Mouse (Mus musculus) thymus, postnatal 14 days (tissue): ENCODE measurements around the gene Loxl1.

Experiments used
- DNase-seq: peaks from one replicate; pipeline ENCODE4 v3.0.0; 2021

Gene Loxl1

GRCm38 (mm10) chr9:58311191-58311910, 1.6 kb downstream of the Loxl1 start:
- DNase-seq = no peak

- no peak for DNase-seq
These were observed 2.8 kb downstream of the Loxl1 start for GRCm38 (mm10) chr9:58310043-58310660.

GRCm38 (mm10) chr9:58308395-58308794, 4.6 kb downstream of the Loxl1 start:
- DNase-seq = no peak

GRCm38 (mm10) chr9:58305686-58306085, 7.3 kb downstream of the Loxl1 start:
- no peak for DNase-seq

GRCm38 (mm10) chr9:58303599-58304271, 9.3 kb downstream of the Loxl1 start:
- no peak for DNase-seq

GRCm38 (mm10) chr9:58303115-58303514, 9.9 kb downstream of the Loxl1 start:
- no peak for DNase-seq

- DNase-seq = no peak
These were observed 13.6 kb downstream of the Loxl1 start for GRCm38 (mm10) chr9:58299356-58299799.

GRCm38 (mm10) chr9:58297961-58298477, 15.0 kb downstream of the Loxl1 start:
- DNase-seq = no peak

GRCm38 (mm10) chr9:58297065-58297464, 15.9 kb downstream of the Loxl1 start:
- no peak for DNase-seq

GRCm38 (mm10) chr9:58295766-58296361, 17.1 kb downstream of the Loxl1 start:
- no peak for DNase-seq

- DNase-seq = no peak
These were observed 17.6 kb downstream of the Loxl1 start for GRCm38 (mm10) chr9:58295345-58295744.

GRCm38 (mm10) chr9:58294527-58294926, 18.5 kb downstream of the Loxl1 start:
- DNase-seq = no peak

- no peak for DNase-seq
These were observed 23.1 kb downstream of the Loxl1 start for GRCm38 (mm10) chr9:58289901-58290300.

GRCm38 (mm10) chr9:58289090-58289489, 23.9 kb downstream of the Loxl1 start:
- DNase-seq = no peak

- DNase-seq = no peak
These were observed 29.6 kb downstream of the Loxl1 start for GRCm38 (mm10) chr9:58283431-58283830.

GRCm38 (mm10) chr9:58281597-58281996, 31.4 kb downstream of the Loxl1 start:
- peak; percentile 61 for DNase-seq

GRCm38 (mm10) chr9:58280259-58281109, 32.5 kb downstream of the Loxl1 start:
- DNase-seq = peak; percentile 82

- DNase-seq = no peak
These were observed 33.2 kb downstream of the Loxl1 start for GRCm38 (mm10) chr9:58279780-58280179.

- DNase-seq = no peak
These were observed 33.9 kb downstream of the Loxl1 start for GRCm38 (mm10) chr9:58278821-58279723.

- DNase-seq = no peak
These were observed 34.7 kb downstream of the Loxl1 start for GRCm38 (mm10) chr9:58278313-58278712.

- no peak for DNase-seq
These were observed 36.6 kb downstream of the Loxl1 start for GRCm38 (mm10) chr9:58276346-58276745.
